Mouse (Mus musculus) embryonic facial prominence, embryonic 12.5 days (tissue): ENCODE data around the gene Cacna2d1. TPM values are rescaled to one million over a fixed set of nuclear protein-coding genes. Genes with fewer than 3 reads are reported as not detected.
A peak's percentile ranks its signal among the peaks of the same experiment; 100 is the strongest.

Experiments used
- ATAC-seq: fragments of 200-750 bp; cut with Nextera tagmentation; 2 replicates; pipeline ENCODE4 v1.8.0; 2017; ENCODE audit not compliant: insufficient number of reproducible peaks, insufficient read depth, low FRiP score, low TSS enrichment
- H3K27ac ChIP-seq: fragments of 300-500 bp; sonication (generic); 2 replicates; pipeline ENCODE4 v1.5.1; 2016; ENCODE audit warnings: mild to moderate bottlenecking
- H3K27me3 ChIP-seq: fragments of 300-500 bp; sonication (generic); 2 replicates; pipeline ENCODE4 v1.6.1; 2016; ENCODE audit warnings: mild to moderate bottlenecking, moderate library complexity
- H3K36me3 ChIP-seq: fragments of 300-500 bp; sonication (generic); 2 replicates; pipeline ENCODE4 v1.6.1; 2016; ENCODE audit warnings: mild to moderate bottlenecking
- H3K4me1 ChIP-seq: fragments of 300-500 bp; sonication (generic); 2 replicates; pipeline ENCODE4 v1.6.1; 2016
- H3K4me2 ChIP-seq: fragments of 300-500 bp; sonication (generic); replicated peaks from 2 replicates; pipeline ENCODE4 v1.6.1; 2016; ENCODE audit warnings: mild to moderate bottlenecking, moderate library complexity
- H3K4me3 ChIP-seq: fragments of 300-500 bp; sonication (generic); 2 replicates; pipeline ENCODE4 v1.5.1; 2016; ENCODE audit warnings: mild to moderate bottlenecking
- H3K9ac ChIP-seq: fragments of 300-500 bp; sonication (generic); 2 replicates; pipeline ENCODE4 v1.6.1; 2016; ENCODE audit warnings: mild to moderate bottlenecking, moderate library complexity
- H3K9me3 ChIP-seq: fragments of 300-500 bp; sonication (generic); 2 replicates; pipeline ENCODE4 v1.6.1; 2016; ENCODE audit warnings: mild to moderate bottlenecking, moderate library complexity
- WGBS: fragments of 180-500 bp; shearing (Covaris S2); methylation state at CpG from one replicate; pipeline ENCODE4 v1.1.7; 2016; 5-methylcytosine and 5-hydroxymethylcytosine counted together
- polyA plus RNA-seq: library from polyadenylated mRNA; unstranded; fragments of >200 nt; fragmentation: Nextera tagmentation; extraction: Ambion mirVana; gene quantifications from 2 replicates; pipeline ENCODE4 v1.2.1, GENCODE M21; 2016

The Cacna2d1 gene
- polyA plus RNA-seq, 1 experiment from 2014 or later: 21.8 TPM

DNA sequence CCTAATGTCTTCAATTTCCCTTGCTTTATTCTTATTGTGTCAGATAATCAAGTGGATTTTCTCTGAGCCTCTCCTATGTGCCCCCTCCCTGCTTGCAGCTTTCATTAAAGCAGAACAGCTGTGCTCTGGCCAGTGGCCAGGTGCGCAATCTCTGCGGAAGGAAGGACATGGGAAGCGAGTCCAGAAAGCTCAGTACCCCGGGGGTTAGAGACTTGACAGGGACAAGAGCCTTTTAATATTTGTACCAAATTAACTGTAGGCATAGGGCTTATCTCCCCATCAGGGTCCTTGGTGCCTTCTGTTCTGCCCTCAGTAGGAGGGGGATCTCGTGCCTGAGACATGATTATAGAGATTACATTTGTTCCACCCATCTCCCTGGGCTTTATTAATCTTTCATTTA is 303.5 kb downstream of the Cacna2d1 start:
- Histone ChIP-seq H3K4me2 (no peak overlapping the region), H3K4me1 (peaks cover 4% of the 10 kb centered on the region; the same call in 1 of the 2 replicates), H3K27me3 (no peaks in the 10 kb centered on the region), H3K27ac (no peak overlapping the region), H3K9me3 (no peaks in the 10 kb centered on the region), H3K9ac (no peak overlapping the region), H3K4me3 (no peak overlapping the region), H3K36me3 (no peaks in the 10 kb centered on the region)
- 40% methylated on average over 5 of the region's 5 CpGs for WGBS
- peak; percentile 41; the same call in 1 of the 2 replicates for ATAC-seq

DNA sequence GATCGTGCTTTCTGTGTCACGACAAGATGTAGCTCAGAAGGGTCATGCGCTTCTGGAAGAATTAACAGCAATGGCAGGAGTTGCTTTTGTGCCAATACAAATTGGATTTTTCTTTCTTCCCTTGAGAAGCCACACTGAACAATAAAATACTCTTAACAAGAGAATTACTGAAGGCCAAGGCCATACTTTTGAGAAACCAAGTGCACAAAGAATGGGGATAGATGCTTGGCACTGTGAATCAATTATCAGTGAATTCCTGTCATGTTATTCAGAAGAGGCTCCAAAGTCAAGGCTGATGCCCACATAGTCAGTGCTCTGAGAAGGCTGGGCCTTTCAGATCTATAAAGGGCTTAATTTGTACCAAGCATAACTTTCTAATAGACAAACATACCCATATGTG is 305.8 kb downstream of the Cacna2d1 start:
- Histone ChIP-seq H3K4me1 (no peaks in the 10 kb centered on the region; the same call in 1 of the 2 replicates), H3K9me3 (no peaks in the 10 kb centered on the region), H3K27me3 (no peaks in the 10 kb centered on the region), H3K4me2 (no peak overlapping the region), H3K9ac (no peak overlapping the region), H3K36me3 (no peaks in the 10 kb centered on the region), H3K4me3 (no peak overlapping the region), H3K27ac (no peak overlapping the region)
- no peak for ATAC-seq
- WGBS: 86% methylated on average over 3 of the region's 3 CpGs

DNA sequence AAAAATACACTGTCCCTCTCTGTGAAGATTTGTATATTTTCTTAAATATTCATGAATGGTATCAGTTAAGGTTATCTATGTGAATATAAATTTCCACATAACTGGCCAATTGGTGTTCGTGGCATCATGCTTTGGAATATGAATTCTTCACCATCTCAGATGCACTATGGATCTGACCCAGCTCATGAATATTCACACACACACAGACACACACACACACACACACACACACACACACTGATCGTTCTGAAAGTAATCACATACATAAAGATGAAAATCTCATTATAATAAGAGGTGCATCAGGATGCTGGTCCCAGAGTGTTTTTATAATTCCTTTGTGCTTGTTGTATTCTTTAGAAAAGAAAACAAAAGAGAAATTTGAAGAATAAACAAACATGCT is 309.1 kb downstream of the Cacna2d1 start:
- Histone ChIP-seq H3K36me3 (no peaks in the 10 kb centered on the region), H3K9ac (no peak overlapping the region), H3K4me2 (no peak overlapping the region), H3K27me3 (no peaks in the 10 kb centered on the region), H3K4me1 (no peaks in the 10 kb centered on the region), H3K27ac (no peak overlapping the region), H3K4me3 (no peak overlapping the region), H3K9me3 (no peaks in the 10 kb centered on the region)
- ATAC-seq: no peak
- 73% methylated on average over 2 of the region's 2 CpGs for WGBS

DNA sequence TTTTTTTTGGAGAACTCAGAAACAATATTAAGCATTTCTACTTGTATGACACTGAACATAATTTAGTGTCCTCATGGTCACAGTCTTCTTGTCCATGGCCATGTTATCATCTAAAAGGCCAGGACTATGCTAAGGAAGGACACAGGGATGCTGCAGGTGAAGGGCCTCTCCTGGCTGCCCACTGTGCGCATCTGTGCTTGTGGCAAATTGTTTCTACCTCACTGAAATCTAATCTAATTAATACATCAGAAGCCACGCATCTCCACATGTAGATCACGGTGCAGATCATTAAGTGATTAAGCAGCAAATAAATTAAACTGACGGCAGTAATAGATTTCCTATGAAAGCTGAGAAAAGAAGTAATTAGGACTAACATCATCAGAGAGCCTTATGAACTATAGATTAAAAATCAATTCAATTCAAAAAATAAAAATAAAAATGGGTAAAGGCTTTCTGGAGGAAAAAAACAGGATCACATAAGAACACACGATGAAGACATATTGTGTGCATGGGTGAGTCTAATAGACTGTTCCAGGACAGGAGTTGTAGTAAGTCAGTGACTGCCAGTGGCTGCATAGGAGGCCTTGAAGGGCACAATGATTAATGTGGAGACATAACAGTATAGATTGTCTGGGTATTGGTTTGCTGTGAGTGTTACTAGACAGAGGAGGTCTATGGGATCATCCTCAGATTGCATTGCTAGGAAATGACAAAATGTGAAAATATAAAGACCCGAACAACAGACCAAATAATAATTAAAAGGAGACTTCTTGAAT is 318.4 kb downstream of the Cacna2d1 start:
- ATAC-seq: no peak
- H3K27me3 ChIP-seq: no peaks in the 10 kb centered on the region
- no peak overlapping the region for H3K9ac ChIP-seq
- no peaks in the 10 kb centered on the region for H3K4me1 ChIP-seq
- no peaks in the 10 kb centered on the region for H3K9me3 ChIP-seq
- 78% methylated on average over 6 of the region's 6 CpGs for WGBS
- no peak overlapping the region for H3K4me3 ChIP-seq
- H3K27ac ChIP-seq: no peak overlapping the region
- no peaks in the 10 kb centered on the region for H3K36me3 ChIP-seq
- H3K4me2 ChIP-seq: no peak overlapping the region

DNA sequence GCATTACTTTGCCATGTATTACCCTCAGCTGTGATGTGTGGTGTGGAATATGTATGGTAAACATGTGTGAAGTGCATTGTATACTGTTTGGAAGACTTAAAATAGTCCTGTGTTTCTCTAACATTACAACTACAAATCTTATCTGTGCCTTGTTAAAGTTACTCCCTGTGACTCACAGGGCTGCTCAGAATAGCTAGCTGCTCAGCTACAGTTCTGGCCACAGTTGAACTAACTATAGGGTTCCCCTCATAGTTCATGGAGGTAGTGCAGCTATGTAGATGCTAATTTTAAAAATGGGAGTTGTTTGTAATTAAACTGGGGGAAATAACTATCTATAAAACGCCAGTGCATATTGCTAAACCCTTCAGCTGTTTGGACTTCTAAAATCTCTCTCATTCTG is 319.3 kb downstream of the Cacna2d1 start:
- no peak overlapping the region for H3K4me3 ChIP-seq
- H3K27me3 ChIP-seq: no peaks in the 10 kb centered on the region
- no peaks in the 10 kb centered on the region for H3K9me3 ChIP-seq
- H3K4me1 ChIP-seq: no peaks in the 10 kb centered on the region
- H3K9ac ChIP-seq: no peak overlapping the region
- no peak overlapping the region for H3K4me2 ChIP-seq
- no peaks in the 10 kb centered on the region for H3K36me3 ChIP-seq
- 88% methylated on average over 1 of the region's 1 CpGs for WGBS
- no peak overlapping the region for H3K27ac ChIP-seq
- no peak for ATAC-seq

DNA sequence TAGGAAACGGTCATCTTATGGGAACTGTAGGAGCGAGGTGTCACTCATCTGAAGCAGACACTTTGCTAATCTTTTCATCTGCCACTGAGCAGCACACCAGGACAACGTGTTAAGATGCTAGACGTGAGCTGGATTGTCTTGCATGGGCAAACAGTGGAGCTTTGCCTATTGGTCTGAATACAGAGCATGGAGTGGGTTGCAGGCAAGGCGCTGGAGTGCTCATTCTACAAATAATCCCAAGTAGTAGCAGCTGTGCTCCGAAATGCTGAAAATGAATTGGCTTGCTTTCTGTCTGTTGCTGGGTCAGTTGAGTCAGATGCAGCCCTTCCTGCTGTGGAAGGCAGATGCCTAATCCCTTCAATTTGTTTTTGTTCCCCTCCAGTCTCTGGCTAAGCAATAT is 330.9 kb downstream of the Cacna2d1 start:
- no peak for ATAC-seq

DNA sequence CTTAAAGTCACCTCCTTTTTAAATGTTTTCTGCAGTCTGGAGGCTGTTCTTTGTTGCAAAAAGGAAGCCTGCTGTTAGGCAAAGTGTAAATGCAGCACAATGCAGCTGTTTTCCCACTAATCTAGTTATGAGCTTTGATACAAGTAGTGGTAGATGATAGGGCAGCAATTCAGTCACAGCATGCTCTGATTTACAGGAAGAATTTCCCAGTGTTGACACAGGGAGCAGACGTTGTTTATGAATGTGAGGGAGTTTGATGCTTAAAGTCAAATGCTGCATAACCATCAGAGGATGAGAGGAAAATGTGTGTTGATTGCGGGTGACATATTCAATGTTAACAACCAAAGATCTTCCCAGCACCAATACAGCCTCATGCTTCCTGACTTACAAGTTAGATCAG is 342.6 kb downstream of the Cacna2d1 start:
- Histone ChIP-seq H3K27ac (no peak overlapping the region), H3K9ac (no peak overlapping the region), H3K9me3 (no peaks in the 10 kb centered on the region), H3K4me2 (no peak overlapping the region), H3K36me3 (no peaks in the 10 kb centered on the region), H3K4me1 (no peaks in the 10 kb centered on the region), H3K27me3 (no peaks in the 10 kb centered on the region), H3K4me3 (no peak overlapping the region)
- 56% methylated on average over 2 of the region's 2 CpGs for WGBS
- no peak for ATAC-seq

More for the DNA sequence above, 330.9 kb downstream of the Cacna2d1 start:
- Histone ChIP-seq H3K9ac (no peak overlapping the region), H3K9me3 (no peaks in the 10 kb centered on the region), H3K36me3 (no peaks in the 10 kb centered on the region), H3K4me2 (no peak overlapping the region), H3K27ac (no peak overlapping the region), H3K27me3 (no peaks in the 10 kb centered on the region), H3K4me1 (no peaks in the 10 kb centered on the region), H3K4me3 (no peak overlapping the region)
- WGBS: 63% methylated on average over 6 of the region's 6 CpGs

DNA sequence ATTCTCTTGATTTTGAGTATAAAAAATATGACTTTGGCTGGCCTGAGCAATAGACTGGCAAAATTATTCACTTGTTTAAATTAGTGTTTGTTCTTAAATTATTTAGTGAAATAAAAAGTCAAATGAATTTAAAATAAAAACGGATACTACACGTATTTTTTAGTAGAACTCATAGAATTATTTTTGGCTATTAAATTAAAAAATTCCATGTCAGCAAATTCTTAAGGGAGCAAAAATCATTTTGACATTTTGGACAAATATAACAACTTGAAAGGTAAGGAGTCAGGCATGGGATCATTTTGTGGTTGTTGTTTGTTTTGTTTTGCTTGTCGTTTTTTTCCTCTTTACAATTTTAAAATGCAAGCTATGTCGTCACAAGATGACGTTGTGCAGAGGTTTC is 346.7 kb downstream of the Cacna2d1 start:
- H3K9me3 ChIP-seq: no peaks in the 10 kb centered on the region
- WGBS: 79% methylated on average over 5 of the region's 5 CpGs
- H3K4me2 ChIP-seq: no peak overlapping the region
- no peak overlapping the region for H3K27ac ChIP-seq
- no peak overlapping the region for H3K4me3 ChIP-seq
- no peak overlapping the region for H3K9ac ChIP-seq
- no peaks in the 10 kb centered on the region for H3K27me3 ChIP-seq
- no peaks in the 10 kb centered on the region for H3K36me3 ChIP-seq
- no peaks in the 10 kb centered on the region for H3K4me1 ChIP-seq
- no peak for ATAC-seq

DNA sequence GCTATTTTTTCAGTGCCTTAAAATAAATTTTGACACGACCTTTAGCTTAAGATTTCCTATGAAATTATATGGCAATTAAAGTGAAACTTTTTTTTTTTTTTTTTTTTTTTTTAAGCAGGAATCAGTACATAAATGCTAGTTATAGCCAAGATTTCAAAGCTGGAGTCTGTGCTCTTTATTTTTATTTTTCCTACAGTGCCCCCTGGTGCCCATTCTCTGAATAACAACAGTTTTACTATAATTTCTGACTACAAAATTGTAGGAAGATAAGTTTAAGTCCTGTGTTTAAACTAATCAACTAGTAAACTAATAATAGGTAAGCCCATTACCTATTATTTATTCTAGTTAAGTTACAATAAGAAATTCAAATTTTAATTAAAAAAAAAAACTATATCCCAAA is 358.7 kb downstream of the Cacna2d1 start:
- Histone ChIP-seq H3K36me3 (no peaks in the 10 kb centered on the region), H3K4me2 (no peak overlapping the region), H3K27me3 (no peaks in the 10 kb centered on the region), H3K4me3 (no peak overlapping the region), H3K27ac (no peak overlapping the region), H3K4me1 (no peaks in the 10 kb centered on the region), H3K9me3 (no peaks in the 10 kb centered on the region), H3K9ac (no peak overlapping the region)
- WGBS: 12% methylated on average over 1 of the region's 1 CpGs
- ATAC-seq: no peak

DNA sequence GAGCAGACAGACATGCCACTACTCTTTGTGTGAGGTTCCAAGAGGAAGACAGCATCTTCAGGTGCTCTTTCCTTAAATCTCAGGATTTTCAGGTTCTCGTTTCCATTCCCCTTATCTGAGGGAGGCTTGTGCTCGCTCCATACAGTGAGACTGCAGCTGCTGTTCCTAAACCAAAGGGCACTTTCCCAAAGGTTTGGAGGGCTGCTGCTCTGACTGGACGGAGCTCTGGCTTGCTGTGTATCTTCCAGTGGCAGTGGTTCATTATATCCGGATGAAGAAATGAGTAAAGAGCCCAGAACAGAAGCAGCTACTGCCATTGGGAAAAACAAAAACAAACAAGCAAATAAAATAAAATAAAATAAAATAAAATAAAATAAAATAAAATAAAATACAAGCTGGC is 359.3 kb downstream of the Cacna2d1 start:
- Histone ChIP-seq H3K4me1 (no peaks in the 10 kb centered on the region), H3K27me3 (no peaks in the 10 kb centered on the region), H3K4me3 (no peak overlapping the region), H3K9me3 (no peaks in the 10 kb centered on the region), H3K9ac (no peak overlapping the region), H3K36me3 (no peaks in the 10 kb centered on the region), H3K27ac (no peak overlapping the region), H3K4me2 (no peak overlapping the region)
- WGBS: 65% methylated on average over 4 of the region's 4 CpGs
- no peak for ATAC-seq

DNA sequence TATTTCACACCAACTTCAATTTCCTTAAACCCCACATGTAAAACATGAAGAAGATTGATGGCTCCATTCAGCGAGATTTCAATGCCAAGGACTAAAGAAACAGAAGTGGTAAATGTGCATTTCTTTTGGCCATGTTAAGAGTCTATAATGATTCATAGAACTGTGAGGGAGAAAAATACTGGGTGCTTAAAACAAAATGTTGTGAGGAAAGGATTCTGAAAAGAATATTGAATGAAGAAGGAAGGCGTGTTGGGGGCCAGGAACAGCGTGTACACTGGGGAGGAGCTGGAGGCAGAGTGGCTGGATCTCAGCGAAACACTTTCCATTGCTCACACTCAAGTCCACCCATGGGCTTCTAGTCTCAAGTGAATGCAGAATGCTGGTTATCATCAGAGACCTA is 360.2 kb downstream of the Cacna2d1 start:
- Histone ChIP-seq H3K4me1 (no peaks in the 10 kb centered on the region), H3K4me3 (no peak overlapping the region), H3K9me3 (no peaks in the 10 kb centered on the region), H3K9ac (no peak overlapping the region), H3K4me2 (no peak overlapping the region), H3K36me3 (no peaks in the 10 kb centered on the region), H3K27ac (no peak overlapping the region), H3K27me3 (no peaks in the 10 kb centered on the region)
- ATAC-seq: no peak
- WGBS: 83% methylated on average over 4 of the region's 4 CpGs

DNA sequence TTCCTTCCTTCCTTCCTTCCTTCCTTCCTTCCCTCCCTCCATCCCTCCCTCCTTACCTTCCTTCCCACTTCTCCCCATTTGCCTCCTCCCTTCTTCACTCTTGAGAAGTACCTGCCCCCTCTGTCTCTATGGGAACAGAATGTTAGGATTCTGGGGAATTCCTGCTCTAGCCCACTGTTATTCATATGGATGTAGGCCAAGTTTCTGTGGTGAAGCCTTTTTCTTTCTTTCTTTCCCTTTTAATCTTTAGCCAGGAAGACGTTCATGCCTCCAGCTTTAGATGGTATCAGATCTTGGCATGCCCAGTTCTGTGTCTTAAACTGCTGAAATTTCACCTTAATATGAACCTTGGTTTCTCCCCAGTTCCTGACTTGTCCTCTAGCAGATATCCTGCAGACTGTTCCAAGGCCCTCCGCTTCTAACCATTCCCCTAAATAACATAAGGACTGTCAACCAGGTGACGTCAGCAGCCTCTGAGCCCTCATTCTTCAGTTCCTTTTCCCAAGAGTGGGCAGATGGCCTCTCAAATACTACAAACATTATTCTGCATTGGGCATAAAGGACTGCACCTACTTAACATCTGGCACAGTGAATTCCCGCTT is 362.8 kb downstream of the Cacna2d1 start:
- ATAC-seq: no peak
- Histone ChIP-seq H3K4me1 (no peaks in the 10 kb centered on the region), H3K4me2 (no peak overlapping the region), H3K9me3 (no peaks in the 10 kb centered on the region), H3K27ac (no peak overlapping the region), H3K4me3 (no peak overlapping the region), H3K36me3 (no peaks in the 10 kb centered on the region), H3K27me3 (no peaks in the 10 kb centered on the region), H3K9ac (no peak overlapping the region)
- 54% methylated on average over 4 of the region's 4 CpGs for WGBS
